Mouse (Mus musculus) spleen, adult 2 months (tissue): Measurements from ENCODE around the gene Cdon.
"Not testable (repeated sequence)": the region's sequence is repeated elsewhere in the genome, so short reads cannot be mapped to it uniquely, and the experiment has no call there.

Experiments
- CTCF ChIP-seq: fragments of 200-500 bp; IDR thresholded peaks from 2 replicates; pipeline ENCODE4 v1.5.1; 2011; ENCODE audit warnings: mild to moderate bottlenecking, inconsistent platforms; ENCODE audit not compliant: insufficient read depth, insufficient read length, insufficient replicate concordance; ENCODE audit errors: extremely low read depth
- POLR2A ChIP-seq: fragments of 200-500 bp; IDR thresholded peaks from 2 replicates; pipeline ENCODE4 v1.6.1; 2011; ENCODE audit warnings: low read depth, low read length, inconsistent platforms

GRCm38 (mm10) chr9:35432717-35433297 lies 11.9 kb downstream of the Cdon start:
- not testable (repeated sequence) for TF ChIP-seq CTCF, POLR2A
